Mouse (Mus musculus) lung, adult 2 months (tissue): ENCODE results near the gene Gga3.

Experiments used
- CTCF ChIP-seq: fragments of 200-500 bp; IDR thresholded peaks from 2 replicates; pipeline ENCODE4 v1.5.1; 2011; ENCODE audit warnings: mild to moderate bottlenecking, low read length, control low read depth; ENCODE audit not compliant: insufficient read depth
- POLR2A ChIP-seq: fragments of 200-500 bp; IDR thresholded peaks from 2 replicates; pipeline ENCODE4 v1.6.1; 2011; ENCODE audit warnings: low read depth, mild to moderate bottlenecking, control low read depth, low read length, borderline replicate concordance; ENCODE audit errors: extremely low read depth

GRCm38 (mm10) chr11:115627705-115628464 is 24.0 kb upstream of the Gga3 start, which contains the start of gene Slc25a19:
- no peak for TF ChIP-seq CTCF
- TF ChIP-seq POLR2A = peak; percentile 78; the same call in 1 of the 2 replicates
